Mouse (Mus musculus) heart, postnatal 0 days (tissue): Measurements from ENCODE around the gene Gm7271.

Experiments used
- CTCF ChIP-seq: IDR thresholded peaks from 2 replicates; pipeline ENCODE4 v1.5.1; 2016; ENCODE audit warnings: antibody characterized with exemption, control low read depth, low read depth
- EP300 ChIP-seq: IDR thresholded peaks from 2 replicates; pipeline ENCODE4 v1.6.1; 2016; ENCODE audit warnings: antibody characterized with exemption, low read depth

- TF ChIP-seq EP300 = no peak
- no peak for TF ChIP-seq CTCF
Measured at GRCm38 (mm10) chr5:76474931-76475330, 8.9 kb upstream of the Gm7271 start.
